Mouse (Mus musculus) MEL (cell line): Measurements from ENCODE around the gene Prss48. TPM values are rescaled to one million over a fixed set of nuclear protein-coding genes. Genes with fewer than 3 reads are reported as not detected.

Source experiments
- DNase-seq: peaks from one replicate; pipeline ENCODE4 v3.0.0; 2011; ENCODE audit warnings: low read depth, low spot score
- H3K27ac ChIP-seq: 2 replicates; pipeline ENCODE4 v1.5.1; 2012; ENCODE audit warnings: low read depth, mild to moderate bottlenecking, control low read depth, low read length, moderate library complexity; ENCODE audit not compliant: control insufficient read depth
- H3K27me3 ChIP-seq, 2 experiments: fragments of 150-350 bp in 1 of 2; sonication (generic) in 1 of 2; 2 replicates each; pipeline ENCODE4 v1.6.1; 2012; ENCODE audit warnings: low read length in 2 of 2, mild to moderate bottlenecking in 2 of 2, improper control_type of control experiment in 1 of 2, moderate library complexity in 1 of 2; ENCODE audit not compliant: insufficient read depth in 2 of 2, control insufficient read depth in 1 of 2
- H3K36me3 ChIP-seq, 2 experiments: 2 replicates each; pipeline ENCODE4 v1.6.1; 2012 to 2014; ENCODE audit warnings: low read length in 2 of 2, improper control_type of control experiment in 1 of 2, inconsistent platforms in 1 of 2, mild to moderate bottlenecking in 1 of 2; ENCODE audit not compliant: insufficient read depth in 2 of 2, control insufficient read depth in 1 of 2
- H3K4me1 ChIP-seq, 2 experiments: fragments of 150-350 bp in 1 of 2; sonication (generic) in 1 of 2; 2 replicates each; pipeline ENCODE4 v1.6.1; 2012; ENCODE audit warnings: low read length in 2 of 2, improper control_type of control experiment in 1 of 2, mild to moderate bottlenecking in 1 of 2; ENCODE audit not compliant: insufficient read depth in 2 of 2, control insufficient read depth in 1 of 2
- H3K4me3 ChIP-seq, 2 experiments: fragments of 150-350 bp in 1 of 2; sonication (generic) in 1 of 2; 2 replicates each; pipeline ENCODE4 v1.5.1; 2012; ENCODE audit warnings: low read depth in 2 of 2, low read length in 2 of 2, mild to moderate bottlenecking in 2 of 2, moderate library complexity in 2 of 2, control low read depth in 1 of 2, improper control_type of control experiment in 1 of 2; ENCODE audit not compliant: control insufficient read depth in 1 of 2, insufficient read depth in 1 of 2
- H3K79me2 ChIP-seq: 2 replicates; pipeline ENCODE4 v1.6.1; 2012; ENCODE audit warnings: mild to moderate bottlenecking, low read length, moderate library complexity; ENCODE audit not compliant: control insufficient read depth, poor library complexity, insufficient read depth
- H3K9ac ChIP-seq: 2 replicates; pipeline ENCODE4 v1.6.1; 2012; ENCODE audit warnings: low read depth, mild to moderate bottlenecking, control low read depth, low read length, moderate library complexity; ENCODE audit not compliant: control insufficient read depth, poor library complexity, severe bottlenecking
- H3K9me3 ChIP-seq: fragments of 150-350 bp; sonication (generic); replicated peaks from 2 replicates; pipeline ENCODE4 v1.6.1; 2012; ENCODE audit warnings: mild to moderate bottlenecking, low read length, improper control_type of control experiment, moderate library complexity; ENCODE audit not compliant: insufficient read depth
- BHLHE40 ChIP-seq: IDR thresholded peaks from 2 replicates; pipeline ENCODE4 v1.6.1; 2012; ENCODE audit warnings: low read depth, mild to moderate bottlenecking, inconsistent platforms, low read length, improper control_type of control experiment, borderline replicate concordance
- CHD2 ChIP-seq: IDR thresholded peaks from 2 replicates; pipeline ENCODE4 v1.6.1; 2011; ENCODE audit warnings: low read length, improper control_type of control experiment
- CTCF ChIP-seq, 3 experiments: IDR thresholded peaks in 2 of 3; conservative IDR thresholded peaks in 1 of 3; 2 replicates each; pipeline ENCODE4 v1.5.1; 2011 to 2012; ENCODE audit warnings: low read length in 3 of 3, low read depth in 2 of 3, mild to moderate bottlenecking in 2 of 3, improper control_type of control experiment in 1 of 3, inconsistent platforms in 1 of 3, mixed read lengths in 1 of 3, moderate library complexity in 1 of 3; ENCODE audit not compliant: control insufficient read depth in 1 of 3, insufficient read depth in 1 of 3, poor library complexity in 1 of 3, severe bottlenecking in 1 of 3
- ETS1 ChIP-seq: IDR thresholded peaks from 2 replicates; pipeline ENCODE4 v1.6.1; 2012; ENCODE audit warnings: low read depth, mild to moderate bottlenecking, inconsistent platforms, low read length, improper control_type of control experiment, moderate library complexity
- GABPA ChIP-seq: IDR thresholded peaks from 2 replicates; pipeline ENCODE4 v1.6.1; 2012; ENCODE audit warnings: low read depth, mild to moderate bottlenecking, inconsistent platforms, low read length, improper control_type of control experiment, moderate library complexity
- GATA1 ChIP-seq: IDR thresholded peaks from 2 replicates; pipeline ENCODE4 v1.6.1; 2011; ENCODE audit warnings: low read depth, low read length, improper control_type of control experiment
- MAFK ChIP-seq: IDR thresholded peaks from 2 replicates; pipeline ENCODE4 v1.6.1; 2011; ENCODE audit warnings: low read depth, mild to moderate bottlenecking, low read length, improper control_type of control experiment, borderline replicate concordance
- MAX ChIP-seq: IDR thresholded peaks from 2 replicates; pipeline ENCODE4 v1.6.1; 2011; ENCODE audit warnings: low read length, improper control_type of control experiment
- MEF2A ChIP-seq: IDR thresholded peaks from 2 replicates; pipeline ENCODE4 v1.6.1; 2014; ENCODE audit warnings: low read depth, mild to moderate bottlenecking, inconsistent platforms, low read length, improper control_type of control experiment; ENCODE audit not compliant: poor library complexity, insufficient replicate concordance, severe bottlenecking; ENCODE audit errors: extremely low read depth
- MYB ChIP-seq: IDR thresholded peaks from 2 replicates; pipeline ENCODE4 v1.6.1; 2011; ENCODE audit warnings: mild to moderate bottlenecking, low read depth, low read length, improper control_type of control experiment
- NRF1 ChIP-seq: IDR thresholded peaks from 2 replicates; pipeline ENCODE4 v1.6.1; 2014; ENCODE audit warnings: low read depth, mild to moderate bottlenecking, inconsistent platforms, low read length, improper control_type of control experiment, moderate library complexity; ENCODE audit not compliant: poor library complexity, insufficient read depth, severe bottlenecking
- POLR2AphosphoS2 ChIP-seq: IDR thresholded peaks from 2 replicates; pipeline ENCODE4 v1.6.1; 2011; ENCODE audit warnings: low read length, improper control_type of control experiment
- TBP ChIP-seq: IDR thresholded peaks from 2 replicates; pipeline ENCODE4 v1.8.0; 2011; ENCODE audit warnings: low read depth, low read length, improper control_type of control experiment
- TCF12 ChIP-seq: IDR thresholded peaks from 2 replicates; pipeline ENCODE4 v1.6.1; 2014; ENCODE audit warnings: low read depth, mild to moderate bottlenecking, inconsistent platforms, low read length, improper control_type of control experiment, moderate library complexity
- USF1 ChIP-seq: IDR thresholded peaks from 2 replicates; pipeline ENCODE4 v1.6.1; 2014; ENCODE audit warnings: low read depth, mild to moderate bottlenecking, inconsistent platforms, low read length, improper control_type of control experiment, moderate library complexity
- ZMIZ1 ChIP-seq: IDR thresholded peaks from 2 replicates; pipeline ENCODE4 v1.6.1; 2012; ENCODE audit warnings: low read depth, mild to moderate bottlenecking, inconsistent platforms, low read length, improper control_type of control experiment, moderate library complexity
- ZNF384 ChIP-seq: IDR thresholded peaks from 2 replicates; pipeline ENCODE4 v1.6.1; 2012; ENCODE audit warnings: low read depth, mild to moderate bottlenecking, inconsistent platforms, low read length, improper control_type of control experiment
- polyA plus RNA-seq, 2 experiments: library from polyadenylated mRNA; stranded (reverse) in 1 of 2; unstranded in 1 of 2; fragments of >175 nt in 1 of 2; fragments of >200 nt in 1 of 2; gene quantifications; 2 replicates each; pipeline versions ENCODE4 v1.2.1 to v1.2.4; 2012; ENCODE audit warnings: low replicate concordance in 2 of 2, low read depth in 1 of 2; ENCODE audit not compliant: insufficient read length in 2 of 2, insufficient read depth in 1 of 2, missing spikeins in 1 of 2
- total RNA-seq: library from RNA; depleted of rRNA; stranded (reverse); fragments of 300-350 nt; gene quantifications from 2 replicates; pipeline ENCODE4 v1.2.3, GENCODE M21; 2012

Gene Prss48
- total and polyA plus RNA-seq, 3 experiments, result not detected

DNA sequence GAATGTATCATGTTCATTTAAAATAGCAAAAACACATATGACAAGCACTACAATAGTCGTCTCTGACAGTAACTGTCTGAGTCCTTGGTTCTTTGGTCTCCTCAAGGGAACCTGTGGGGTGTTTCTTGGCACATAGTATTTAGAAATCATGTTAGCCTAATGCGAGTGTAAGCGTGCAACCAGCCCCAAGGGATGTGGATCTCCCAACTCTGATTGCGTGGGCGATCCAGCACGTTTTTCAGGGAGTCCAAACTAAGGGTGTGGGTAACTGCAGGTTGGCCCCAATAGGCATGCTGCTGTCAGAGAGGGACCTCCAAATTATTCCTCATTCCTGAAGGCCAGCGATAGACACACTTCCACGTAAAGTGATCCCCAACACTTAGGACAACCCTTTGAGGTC is 33.3 kb downstream of the Prss48 start:
- Histone ChIP-seq H3K4me3 (no peak overlapping the region), H3K4me1 (no peaks in the 10 kb centered on the region), H3K27ac (no peak overlapping the region), H3K79me2 (no peaks in the 10 kb centered on the region), H3K36me3 (no peaks in the 10 kb centered on the region)
- no peak for DNase-seq
- TF ChIP-seq CTCF (IDR thresholded peaks at IDR 0.05 in 2 of 3, conservative IDR thresholded peaks at IDR 0.05 in 1 of 3; ENCODE audit: control insufficient read depth in 1 of 3, insufficient read depth in 1 of 3, low read depth in 2 of 3, low read length in 3 of 3, poor library complexity in 1 of 3, severe bottlenecking in 1 of 3), result no peak
- no peak for TF ChIP-seq MEF2A
- no peak for TF ChIP-seq CHD2
- no peak for TF ChIP-seq BHLHE40
- TF ChIP-seq, all 39 proteins: peak for 0
- H3K9me3 ChIP-seq, result no peaks in the 10 kb centered on the region
- H3K27me3 ChIP-seq, result no peaks in the 10 kb centered on the region
- H3K9ac ChIP-seq, result no peak overlapping the region

DNA sequence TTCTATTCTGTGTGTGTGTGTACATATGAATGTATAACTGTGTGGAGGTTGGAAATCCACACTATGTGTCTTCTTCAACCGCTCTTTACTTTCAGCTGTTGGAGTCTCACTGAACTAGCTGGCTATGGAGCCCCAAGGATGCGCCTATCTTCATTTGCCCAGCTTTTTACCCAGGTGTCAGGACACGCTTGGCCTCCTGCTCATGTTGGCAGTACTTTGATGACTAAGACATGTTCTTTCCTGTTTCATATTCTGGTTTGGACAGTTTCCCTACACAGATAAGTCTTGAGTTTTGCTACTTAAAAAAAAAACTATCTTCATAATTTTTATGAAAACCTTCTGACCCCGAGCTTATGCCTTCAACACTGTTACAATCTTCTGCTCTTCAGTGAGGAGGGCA is 36.8 kb downstream of the Prss48 start:
- Histone ChIP-seq H3K27me3 (no peaks in the 10 kb centered on the region), H3K4me3 (no peak overlapping the region), H3K79me2 (no peaks in the 10 kb centered on the region), H3K9me3 (no peaks in the 10 kb centered on the region), H3K27ac (no peak overlapping the region), H3K4me1 (no peaks in the 10 kb centered on the region), H3K9ac (no peak overlapping the region), H3K36me3 (no peaks in the 10 kb centered on the region)
- DNase-seq, result no peak
- TF ChIP-seq MEF2A (no peak), GATA1 (no peak)

- Histone ChIP-seq H3K36me3 (no peaks in the 10 kb centered on the region), H3K4me3 (no peak overlapping the region), H3K79me2 (no peaks in the 10 kb centered on the region), H3K9ac (no peak overlapping the region), H3K27ac (no peak overlapping the region), H3K27me3 (no peaks in the 10 kb centered on the region), H3K4me1 (no peaks in the 10 kb centered on the region), H3K9me3 (no peaks in the 10 kb centered on the region)
- TF ChIP-seq POLR2AphosphoS2 (no peak), CHD2 (no peak), ZMIZ1 (no peak), TBP (no peak), ZNF384 (no peak), TCF12 (no peak), NRF1 (no peak), USF1 (no peak), MYB (no peak), MAFK (no peak), MAX (no peak), ETS1 (no peak), GABPA (no peak)
- no peak for DNase-seq
Measured at GRCm38 (mm10) chr3:85961134-85961533, 41.2 kb downstream of the Prss48 start.
